Mouse (Mus musculus) WW6 (cell line): ENCODE results near the gene Utp3.

Experiments
- DNase-seq: peaks from one replicate; pipeline ENCODE4 v3.0.0-alpha.2; 2013; ENCODE audit warnings: low read depth, low spot score

Gene Utp3

DNA sequence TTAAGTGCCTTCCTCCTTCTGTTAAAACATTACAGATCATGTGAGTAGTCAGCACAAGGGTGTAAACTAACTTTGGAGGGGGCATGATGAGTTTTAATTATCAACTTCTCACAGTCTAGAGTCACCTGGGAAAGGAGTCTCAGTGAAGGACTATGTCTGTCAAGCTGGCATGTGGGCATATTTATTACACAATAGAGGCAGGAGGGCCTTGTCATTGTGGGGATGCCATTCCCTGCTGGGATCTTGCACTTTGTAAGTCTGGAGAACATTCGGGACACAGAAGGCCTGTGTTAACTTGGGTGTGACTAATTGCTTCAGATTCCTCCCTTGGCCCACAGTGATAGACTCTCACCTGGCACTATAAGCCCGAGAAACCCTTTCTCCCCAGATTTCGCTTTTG, 15.3 kb downstream of the Utp3 start:
- no peak for DNase-seq

- no peak for DNase-seq
Measured at GRCm38 (mm10) chr5:88574829-88575228, 20.6 kb downstream of the Utp3 start.

GRCm38 (mm10) chr5:88575506-88576338, 21.5 kb downstream of the Utp3 start:
- no peak for DNase-seq

DNA sequence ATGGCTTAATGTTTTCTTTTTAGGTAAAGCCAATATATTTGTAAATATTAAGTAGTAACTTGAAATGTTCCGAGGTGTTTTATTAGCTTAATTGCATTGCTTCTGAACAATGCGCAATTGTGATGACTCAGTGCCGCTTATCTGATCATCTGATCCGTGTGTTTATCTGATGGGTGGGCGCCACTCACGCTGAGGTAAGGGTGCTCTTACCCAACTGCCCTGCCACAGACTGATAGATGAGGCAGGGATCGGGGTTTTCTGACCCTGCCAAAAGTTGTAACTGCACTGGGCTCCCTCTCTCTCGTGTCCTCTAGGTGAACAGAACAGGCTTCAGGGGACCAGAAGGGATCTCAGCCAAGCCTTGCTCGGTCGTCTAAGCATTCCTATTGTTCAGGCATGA, 26.4 kb downstream of the Utp3 start:
- DNase-seq = no peak

DNA sequence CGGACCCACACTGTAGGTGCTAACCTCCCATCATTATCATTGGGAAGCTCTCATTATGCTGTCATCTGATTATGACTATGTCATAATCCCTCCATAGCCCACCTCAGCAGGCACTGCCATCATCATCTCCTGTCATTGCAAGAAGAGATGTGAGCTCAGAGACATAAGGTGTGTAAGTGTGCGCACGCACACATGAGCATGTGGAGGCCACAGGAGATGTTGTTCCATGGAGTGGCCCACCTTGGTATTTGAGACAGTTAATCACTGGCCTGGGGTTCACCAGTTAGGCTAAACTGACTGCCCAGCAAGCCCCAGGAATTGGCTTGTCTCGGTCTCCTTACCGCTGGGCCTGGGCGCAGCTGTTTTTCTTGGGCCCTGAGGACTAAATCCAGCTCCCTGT, 27.1 kb downstream of the Utp3 start:
- no peak for DNase-seq

DNA sequence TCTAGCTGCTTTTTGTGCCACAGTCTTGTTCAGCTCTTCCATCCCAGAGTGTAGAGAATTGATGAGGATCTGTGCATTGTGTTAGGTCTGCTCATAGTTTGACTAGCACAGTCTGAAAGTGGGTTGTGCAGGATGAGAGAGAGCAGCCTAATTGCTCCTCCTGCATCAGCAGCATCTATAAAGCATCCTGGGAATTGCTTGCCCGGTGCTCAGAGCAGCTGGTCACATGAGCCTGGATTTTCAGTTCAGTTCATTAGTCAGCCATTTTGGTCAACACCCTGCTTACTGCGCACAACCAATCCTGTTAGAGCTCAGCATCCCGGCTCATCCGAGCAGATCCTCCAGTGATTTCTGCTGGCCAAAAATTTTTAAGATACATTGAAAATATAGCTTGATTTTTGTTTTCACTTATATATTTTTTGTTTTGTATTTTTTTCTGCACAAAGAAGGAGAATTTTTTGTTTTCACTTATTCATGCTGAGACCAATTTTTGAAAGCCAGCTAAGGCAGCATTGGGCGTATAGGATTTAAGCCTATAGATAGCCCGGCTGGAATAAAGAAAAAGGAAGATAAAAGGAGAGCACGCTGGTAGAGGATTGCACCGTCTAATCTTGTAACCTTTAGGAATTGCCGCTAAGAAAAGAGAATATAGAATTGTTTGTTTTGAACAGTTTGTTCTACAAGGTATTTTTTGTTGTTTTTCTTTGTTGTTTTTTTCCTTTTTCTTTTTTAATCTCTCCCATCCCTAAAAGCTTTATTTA, 29.2 kb downstream of the Utp3 start:
- DNase-seq = no peak

DNA sequence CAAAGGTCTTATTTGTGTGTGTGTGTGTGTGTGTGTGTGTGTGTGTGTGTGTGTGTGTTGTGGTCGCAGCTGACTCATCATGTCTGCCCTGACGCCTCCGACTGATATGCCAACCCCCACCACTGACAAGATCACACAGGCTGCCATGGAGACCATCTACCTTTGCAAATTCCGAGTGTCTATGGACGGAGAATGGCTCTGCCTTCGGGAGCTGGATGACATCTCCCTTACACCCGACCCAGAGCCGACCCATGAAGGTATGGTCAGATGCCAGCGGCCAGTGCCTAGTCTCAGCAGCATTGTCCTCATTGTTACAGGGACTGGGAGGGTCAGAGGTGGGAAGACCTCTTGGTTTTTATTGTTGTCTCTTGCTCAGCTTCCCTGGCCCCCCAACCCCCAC, 29.8 kb downstream of the Utp3 start:
- DNase-seq = no peak

- DNase-seq = no peak
Measured at GRCm38 (mm10) chr5:88586407-88587174, 32.3 kb downstream of the Utp3 start.

DNA sequence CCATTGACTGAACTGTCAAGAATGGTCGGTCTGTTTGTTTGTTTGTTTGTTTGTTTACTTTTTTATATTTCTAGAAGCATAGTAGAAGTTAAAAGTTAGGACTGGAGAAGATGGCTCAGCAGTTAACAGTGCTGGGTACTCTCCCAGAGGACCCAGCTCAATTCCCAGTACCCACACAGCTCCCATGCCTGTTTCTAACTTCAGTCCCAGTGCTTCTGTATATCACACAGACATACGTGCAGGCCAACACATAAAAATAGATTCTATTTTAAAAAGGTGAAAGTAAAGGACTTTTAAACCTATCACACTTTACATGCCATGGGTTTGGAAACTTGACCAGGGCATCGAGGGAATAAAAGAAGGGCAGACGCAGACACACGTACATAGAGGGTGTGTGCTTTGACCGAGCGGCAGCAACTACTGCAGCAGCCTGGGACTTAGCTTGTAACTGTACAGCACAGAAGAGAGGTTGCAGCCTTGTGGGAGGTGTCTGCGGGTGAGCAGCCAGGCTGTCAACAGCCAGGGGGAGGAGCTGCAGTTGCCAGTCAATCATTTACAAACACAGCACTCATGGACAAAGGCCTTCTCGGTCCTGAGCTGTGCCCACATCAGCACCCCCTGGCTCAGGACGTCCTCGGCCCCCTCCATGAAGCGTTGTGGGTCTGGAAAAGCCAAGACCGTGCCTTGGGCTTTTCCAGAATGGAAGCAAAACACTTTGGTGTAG, 33.1 kb downstream of the Utp3 start:
- DNase-seq = no peak

DNA sequence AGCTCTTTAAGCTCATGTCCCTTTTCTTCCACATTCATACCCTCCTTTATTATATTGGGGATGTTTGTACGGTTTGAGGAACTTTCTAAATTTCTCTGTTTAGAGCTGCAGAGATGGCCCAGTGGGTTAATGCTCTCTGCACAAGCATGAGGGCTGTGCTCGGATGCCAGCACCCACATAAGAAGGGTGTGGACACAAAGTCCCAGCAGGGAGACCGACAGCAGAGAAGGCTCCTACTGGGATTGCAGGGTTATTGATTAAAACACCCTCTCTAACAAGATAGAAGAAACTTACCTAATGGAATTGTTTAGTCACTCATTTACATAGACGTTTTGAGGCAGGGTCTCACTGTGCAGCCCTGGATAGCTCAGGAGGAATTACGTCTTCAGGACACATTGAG, 34.2 kb downstream of the Utp3 start:
- DNase-seq = no peak

DNA sequence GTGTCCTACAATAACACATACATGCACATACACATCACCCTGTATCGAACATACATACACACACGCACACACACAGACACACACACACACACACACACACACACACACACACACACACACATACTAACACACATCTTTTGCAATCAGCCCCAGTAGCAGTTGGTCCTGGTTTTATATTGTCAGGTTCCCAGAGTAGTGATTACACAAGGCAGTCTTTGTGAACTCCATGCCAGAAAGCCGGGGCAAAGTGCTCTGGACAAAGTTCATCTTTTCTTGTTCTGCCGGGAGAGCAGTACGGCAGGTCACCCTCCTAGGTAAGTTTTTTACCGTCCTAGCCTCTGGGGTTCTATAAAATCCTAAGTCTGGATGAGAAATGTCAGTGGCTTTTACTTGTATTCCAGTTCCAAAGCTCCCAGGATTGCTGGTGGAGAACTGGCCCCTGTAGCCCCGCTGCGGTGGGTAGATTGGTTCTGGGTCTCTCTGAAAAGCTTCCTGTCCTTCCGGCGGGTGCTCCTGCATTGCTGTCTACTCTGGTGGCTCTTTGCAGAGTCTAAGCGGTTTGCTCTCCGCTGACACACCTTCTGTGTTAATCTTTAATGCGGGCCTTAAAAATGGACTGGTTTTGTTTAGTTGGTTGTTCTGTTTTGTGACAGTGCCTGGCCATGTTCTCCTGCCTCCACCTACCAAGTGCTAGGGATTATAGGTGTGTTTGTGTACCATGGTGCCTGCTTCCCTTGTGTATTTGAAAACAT, 39.3 kb downstream of the Utp3 start:
- DNase-seq = no peak

DNA sequence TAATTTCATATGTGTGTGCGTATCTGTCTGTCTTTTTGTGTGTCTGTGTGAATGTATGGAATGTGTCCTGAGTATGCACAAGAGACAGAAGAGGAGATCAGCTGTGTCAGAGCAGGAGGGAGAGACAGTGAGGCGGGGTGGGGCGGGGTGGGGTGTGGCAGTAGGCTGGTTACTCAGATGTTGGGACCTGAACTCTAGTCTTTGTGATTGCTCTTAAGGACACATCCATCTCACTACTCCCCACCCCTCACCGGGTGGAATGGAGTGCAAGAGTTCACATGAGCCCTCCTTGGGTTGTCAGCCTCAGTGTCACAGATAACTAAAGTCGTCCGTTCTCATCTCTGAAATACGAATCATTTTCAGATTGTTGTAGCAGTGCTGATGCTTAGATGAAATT, 39.9 kb downstream of the Utp3 start:
- no peak for DNase-seq

DNA sequence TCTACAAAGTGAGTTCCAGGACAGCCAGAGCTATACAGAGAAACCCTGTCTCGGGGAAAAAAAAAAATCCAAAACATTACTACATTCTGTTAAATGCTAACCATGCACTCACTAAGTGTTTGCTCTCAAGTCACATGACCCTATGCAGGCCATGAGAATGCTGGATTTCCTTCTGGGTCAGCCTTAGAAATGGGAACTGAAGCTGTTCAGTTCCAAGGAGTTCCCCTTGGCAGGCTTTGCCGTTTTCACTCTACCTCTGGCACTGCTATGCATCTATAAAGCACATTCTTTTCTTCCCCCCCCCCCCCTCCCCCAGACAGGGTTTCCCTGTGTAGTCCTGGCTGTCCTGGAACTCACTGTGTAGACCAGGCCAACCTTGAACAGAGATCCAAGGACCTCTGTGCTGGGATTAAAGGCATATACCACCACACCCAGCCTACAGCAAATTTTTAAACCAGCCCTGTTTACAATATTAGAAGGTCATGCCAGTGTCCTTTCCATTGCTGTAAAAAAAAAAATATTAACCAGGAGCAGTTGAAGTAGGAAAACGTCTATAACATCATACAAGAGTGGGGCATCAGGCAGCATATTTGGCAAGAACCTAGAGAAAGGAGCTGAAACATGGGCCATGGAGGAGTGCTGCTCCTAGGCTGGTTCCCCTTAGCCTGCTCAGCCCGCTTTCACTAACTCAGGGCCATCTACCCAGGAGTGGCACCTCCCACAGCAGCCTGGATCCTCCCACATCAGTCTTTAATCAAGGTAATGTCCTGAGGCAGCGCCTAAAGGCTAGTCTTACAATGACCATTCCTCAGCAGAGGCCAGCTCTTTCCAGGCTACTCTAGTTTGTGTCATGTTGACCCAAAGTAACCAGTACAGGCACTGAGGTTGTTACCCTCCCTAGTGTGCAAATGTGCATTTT, 41.5 kb downstream of the Utp3 start:
- no peak for DNase-seq

- DNase-seq = no peak
Measured at GRCm38 (mm10) chr5:88598961-88599360, 44.7 kb downstream of the Utp3 start.

DNA sequence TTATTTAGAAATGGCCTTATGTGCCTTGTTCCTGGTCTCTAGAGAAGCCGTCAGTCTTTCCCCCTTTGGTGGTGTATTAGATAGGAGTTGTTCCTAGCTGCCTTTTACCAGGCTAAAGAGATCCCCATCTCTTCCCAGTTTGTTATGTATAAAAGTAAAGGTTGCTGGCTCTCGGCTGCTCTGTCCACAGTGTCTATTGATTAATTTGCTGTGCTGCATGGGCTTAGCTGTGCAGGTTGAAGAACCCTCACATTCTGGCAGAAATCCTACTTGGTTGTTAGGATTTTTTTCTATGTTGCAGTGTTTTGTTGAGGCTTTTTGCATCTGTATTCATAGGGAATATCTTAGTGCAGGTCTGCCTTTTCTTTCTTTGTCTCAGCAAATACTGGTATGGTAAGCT, 47.8 kb downstream of the Utp3 start:
- DNase-seq = no peak

DNA sequence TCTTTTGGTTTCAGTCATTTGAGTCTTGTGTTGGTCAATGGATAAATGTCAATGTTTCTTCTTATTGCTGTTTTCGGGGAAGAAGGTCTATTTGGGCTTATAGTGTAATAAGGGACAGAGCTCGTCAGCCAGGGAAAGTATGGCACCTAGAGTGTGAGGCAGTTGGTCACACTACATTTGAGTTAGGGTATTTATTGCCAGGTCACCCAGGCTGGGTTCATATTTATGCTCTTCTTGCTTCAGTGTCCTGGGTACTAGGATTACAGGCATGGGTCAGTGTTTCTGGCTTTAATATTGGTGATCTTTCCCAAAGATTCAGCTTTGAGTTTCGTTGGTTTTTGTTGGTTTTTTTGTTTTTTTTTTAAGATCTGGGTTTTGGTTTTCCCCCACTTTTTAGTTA, 48.5 kb downstream of the Utp3 start:
- no peak for DNase-seq

DNA sequence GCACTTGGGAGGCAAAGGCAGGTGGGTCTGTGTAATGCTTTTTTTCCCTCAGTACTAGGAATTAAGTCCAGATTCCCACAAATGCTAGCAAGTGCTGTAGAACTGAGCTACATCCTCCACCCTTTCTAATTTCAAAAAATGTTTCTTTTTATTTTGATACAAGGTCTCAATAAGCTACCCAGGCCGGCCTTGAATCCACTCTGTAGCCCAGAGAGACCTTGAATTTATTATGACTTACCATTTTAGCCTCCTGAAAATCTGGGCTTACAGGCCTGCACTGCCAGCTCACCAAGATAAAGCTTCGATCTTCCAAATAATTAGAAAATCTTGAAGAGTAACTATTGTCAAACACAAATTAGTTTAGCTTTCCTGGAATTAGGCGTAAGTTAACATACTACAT, 49.8 kb downstream of the Utp3 start:
- DNase-seq = no peak

DNA sequence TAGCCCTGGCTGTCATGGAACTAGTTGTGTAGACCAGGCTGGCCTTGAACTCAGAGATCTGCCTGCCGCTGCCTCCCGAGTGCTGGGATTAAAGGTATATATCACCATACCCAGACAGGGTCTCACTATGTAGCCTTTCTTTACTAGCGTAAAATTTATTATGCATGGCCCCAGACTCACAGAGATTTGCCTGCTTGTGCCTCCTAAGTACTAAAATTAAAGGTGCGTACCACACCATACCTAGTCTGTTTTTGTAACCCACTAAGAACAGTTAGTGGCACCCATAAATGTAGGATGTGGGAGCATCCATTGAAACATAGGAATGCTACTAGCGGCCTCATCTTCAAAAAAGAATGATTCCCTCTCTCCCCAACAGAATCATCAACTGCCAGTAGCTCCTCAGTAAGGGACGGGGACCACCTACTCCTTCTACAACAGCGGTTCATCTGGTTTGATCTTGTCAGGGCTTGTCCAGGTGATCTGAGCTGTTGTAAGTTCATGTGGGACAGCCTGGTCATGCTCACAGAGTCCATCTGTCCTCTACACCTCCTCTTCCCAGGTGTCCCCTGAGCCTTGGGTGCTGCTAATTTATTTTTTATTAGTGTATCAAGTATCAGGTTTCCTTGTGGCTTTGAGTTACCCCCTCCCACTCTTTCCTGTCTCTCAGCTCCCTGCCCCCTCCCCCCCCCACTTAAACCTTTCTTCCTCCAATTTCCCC, 50.5 kb downstream of the Utp3 start:
- no peak for DNase-seq
